Mouse (Mus musculus) cerebellum, adult 2 months (tissue): ENCODE results near the gene Snrpd2. TPM values are rescaled to one million over a fixed set of nuclear protein-coding genes. Genes with fewer than 3 reads are reported as not detected.
A peak's percentile ranks its signal among the peaks of the same experiment; 100 is the strongest.

ENCODE experiments used
- DNase-seq, 2 experiments: peaks; one replicate each; pipeline ENCODE4 v3.0.0; 2021
- H3K27ac ChIP-seq: fragments of 200-500 bp; 2 replicates; pipeline ENCODE4 v1.5.1; 2012; ENCODE audit warnings: low read length, control low read depth, inconsistent platforms; ENCODE audit not compliant: insufficient read depth
- H3K27me3 ChIP-seq: fragments of 200-500 bp; 2 replicates; pipeline ENCODE4 v1.6.1; 2012; ENCODE audit warnings: inconsistent platforms, mild to moderate bottlenecking, low read length, moderate library complexity; ENCODE audit not compliant: control insufficient read depth, insufficient read depth
- H3K4me1 ChIP-seq: fragments of 200-500 bp; 2 replicates; pipeline ENCODE4 v1.6.1; 2011; ENCODE audit warnings: low read length; ENCODE audit not compliant: control insufficient read depth, insufficient read depth
- H3K4me3 ChIP-seq: fragments of 200-500 bp; replicated peaks from 2 replicates; pipeline ENCODE3; 2011; ENCODE audit warnings: mild to moderate bottlenecking, low read depth, low read length, control low read depth; ENCODE audit not compliant: insufficient read depth
- CTCF ChIP-seq: fragments of 200-500 bp; IDR thresholded peaks from 2 replicates; pipeline ENCODE4 v1.5.1; 2011; ENCODE audit warnings: low read depth, mild to moderate bottlenecking, control low read depth, low read length, moderate library complexity, borderline replicate concordance; ENCODE audit not compliant: insufficient read depth
- POLR2A ChIP-seq: fragments of 200-500 bp; IDR thresholded peaks from 2 replicates; pipeline ENCODE4 v1.6.1; 2011; ENCODE audit warnings: low read length, control low read depth, borderline replicate concordance; ENCODE audit not compliant: insufficient read depth
- WGBS: fragments of 180-500 bp; shearing (Covaris S2); methylation state at CpG from one replicate; pipeline ENCODE4 v1.1.7; 2018; 5-methylcytosine and 5-hydroxymethylcytosine counted together
- polyA plus RNA-seq: library from polyadenylated mRNA; depleted of rRNA; stranded (reverse); fragments of >200 nt; gene quantifications from 2 replicates; pipeline ENCODE4 v1.2.3, GENCODE M21; 2012

The Snrpd2 gene
- polyA plus RNA-seq, 1 experiment, result 88.8 TPM

- H3K27me3 ChIP-seq, result no peaks in the 10 kb centered on the region
- TF ChIP-seq CTCF, result no peak
- TF ChIP-seq POLR2A, result no peak
- H3K4me1 ChIP-seq, result peaks cover 19% of the 10 kb centered on the region
- WGBS, result 10% methylated on average over 8 of the region's 8 CpGs
- peak; percentile 28 to 55 for DNase-seq
- no peak overlapping the region for H3K27ac ChIP-seq
- no peak overlapping the region for H3K4me3 ChIP-seq
Measured at GRCm38 (mm10) chr7:19154796-19155195, 5.3 kb downstream of the Snrpd2 start.

GRCm38 (mm10) chr7:19155825-19156475 lies 6.4 kb downstream of the Snrpd2 start:
- no peak overlapping the region for H3K27ac ChIP-seq
- H3K4me3 ChIP-seq, result no peak overlapping the region
- WGBS, result 68% methylated on average over 13 of the region's 13 CpGs
- H3K27me3 ChIP-seq, result no peaks in the 10 kb centered on the region
- no peak for DNase-seq
- peaks cover 14% of the 10 kb centered on the region for H3K4me1 ChIP-seq
- TF ChIP-seq POLR2A, result no peak
- peak; percentile 43; the same call in 1 of the 2 replicates for TF ChIP-seq CTCF

GRCm38 (mm10) chr7:19157160-19157800 lies 7.8 kb downstream of the Snrpd2 start:
- Histone ChIP-seq H3K4me1 (peaks cover 14% of the 10 kb centered on the region), H3K4me3 (peak overlapping the region; percentile 20), H3K27me3 (no peaks in the 10 kb centered on the region), H3K27ac (no peak overlapping the region)
- DNase-seq, result peak; percentile 92 to 97
- TF ChIP-seq POLR2A (no peak), CTCF (peak; percentile 90)
- 6% methylated on average over 30 of the region's 30 CpGs for whole genome bisulfite sequencing

GRCm38 (mm10) chr7:19158601-19159000 lies 9.1 kb downstream of the Snrpd2 start:
- Histone ChIP-seq H3K4me1 (peaks cover 14% of the 10 kb centered on the region), H3K4me3 (no peak overlapping the region)
- WGBS, result 64% methylated on average over 11 of the region's 11 CpGs

GRCm38 (mm10) chr7:19159411-19159810 lies 9.9 kb downstream of the Snrpd2 start:
- Histone ChIP-seq H3K27ac (no peak overlapping the region), H3K4me1 (peaks cover 14% of the 10 kb centered on the region), H3K4me3 (no peak overlapping the region), H3K27me3 (no peaks in the 10 kb centered on the region)
- TF ChIP-seq POLR2A, result no peak
- no peak for TF ChIP-seq CTCF
- WGBS, result 13% methylated on average over 18 of the region's 18 CpGs
- no peak for DNase-seq

More at GRCm38 (mm10) chr7:19158601-19159000, 9.1 kb downstream of the Snrpd2 start:
- no peak overlapping the region for H3K27ac ChIP-seq
- no peaks in the 10 kb centered on the region for H3K27me3 ChIP-seq
- no peak for TF ChIP-seq POLR2A
- no peak for TF ChIP-seq CTCF
- no peak for DNase-seq

- TF ChIP-seq POLR2A, result no peak
- no peak for TF ChIP-seq CTCF
- DNase-seq, result no peak
- Histone ChIP-seq H3K27ac (no peak overlapping the region), H3K27me3 (no peaks in the 10 kb centered on the region), H3K4me1 (peaks cover 14% of the 10 kb centered on the region), H3K4me3 (no peak overlapping the region)
- WGBS, result 2% methylated on average over 20 of the region's 20 CpGs
Measured at GRCm38 (mm10) chr7:19160115-19160514, 10.6 kb downstream of the Snrpd2 start.

- no peak overlapping the region for H3K4me3 ChIP-seq
- TF ChIP-seq CTCF, result no peak
- no peak for TF ChIP-seq POLR2A
- peaks cover 9% of the 10 kb centered on the region for H3K4me1 ChIP-seq
- no peak for DNase-seq
- no peak overlapping the region for H3K27ac ChIP-seq
- 84% methylated on average over 7 of the region's 7 CpGs for WGBS
- no peaks in the 10 kb centered on the region for H3K27me3 ChIP-seq
Measured at GRCm38 (mm10) chr7:19162928-19163327, 13.4 kb downstream of the Snrpd2 start.

- H3K4me3 ChIP-seq, result no peak overlapping the region
- H3K27me3 ChIP-seq, result no peaks in the 10 kb centered on the region
- peaks cover 9% of the 10 kb centered on the region for H3K4me1 ChIP-seq
- TF ChIP-seq CTCF, result no peak
- TF ChIP-seq POLR2A, result no peak
- WGBS, result 51% methylated on average over 12 of the region's 12 CpGs
- DNase-seq, result no peak
- H3K27ac ChIP-seq, result no peak overlapping the region
Measured at GRCm38 (mm10) chr7:19163752-19164151, 14.2 kb downstream of the Snrpd2 start.
